Mouse (Mus musculus): Measurements from ENCODE around the gene Bbs9.

Bbs9 gene

GRCm38 (mm10) chr9:22468170-22468898 is 7.2 kb upstream of the Bbs9 start:
- peak; percentile 32 for DNase-seq (ENCODE audit: low spot score)

DNA sequence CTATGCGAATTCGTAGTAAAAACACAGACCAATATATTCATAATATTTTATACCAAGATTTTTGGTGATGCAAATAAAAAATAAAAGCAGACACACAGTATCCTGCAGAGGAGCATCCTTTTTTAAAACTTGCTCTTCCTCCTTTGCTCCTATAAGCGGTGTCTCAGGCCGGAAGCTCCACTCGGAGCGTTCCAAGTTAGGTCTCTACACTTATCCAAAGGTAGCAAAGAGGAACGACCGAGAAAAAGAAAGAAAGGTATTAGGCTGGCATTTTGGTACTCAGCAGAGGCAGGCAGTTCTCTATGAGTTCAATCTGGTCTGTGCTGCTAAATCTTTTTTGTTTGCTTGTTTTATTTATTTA is 6.6 kb upstream of the Bbs9 start:
- no peak for DNase-seq (ENCODE audit: low spot score)

GRCm38 (mm10) chr9:22469643-22470042 is 5.9 kb upstream of the Bbs9 start, which contains the start of gene Rp9:
Gene Rp9 (minus strand): TSS chr9:22469743.
- no peak for DNase-seq (ENCODE audit: low spot score)

- peak; percentile 14 for DNase-seq (ENCODE audit: low spot score)
Observed at GRCm38 (mm10) chr9:22476265-22476664, 750 bp downstream of the Bbs9 start.

DNA sequence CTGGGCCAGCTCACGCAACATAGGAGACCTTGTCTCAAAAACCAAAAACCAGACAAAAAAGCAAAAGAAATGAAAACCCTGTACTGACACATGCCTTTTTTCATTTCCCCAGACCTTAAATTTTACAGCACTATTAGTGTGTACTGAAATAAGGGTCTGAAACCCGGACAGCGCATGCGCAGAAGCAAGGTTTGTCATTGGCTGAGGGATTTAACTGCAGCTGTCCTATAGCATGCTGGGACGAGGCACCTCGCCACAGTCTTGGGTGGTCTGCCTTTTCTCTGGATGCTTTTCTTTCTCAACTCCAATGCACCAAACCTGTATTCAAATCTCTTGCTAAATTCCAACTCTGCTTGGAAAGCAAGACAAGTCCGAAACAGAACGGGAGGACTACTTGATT is 3.4 kb downstream of the Bbs9 start:
- no peak for DNase-seq (ENCODE audit: low spot score)

DNA sequence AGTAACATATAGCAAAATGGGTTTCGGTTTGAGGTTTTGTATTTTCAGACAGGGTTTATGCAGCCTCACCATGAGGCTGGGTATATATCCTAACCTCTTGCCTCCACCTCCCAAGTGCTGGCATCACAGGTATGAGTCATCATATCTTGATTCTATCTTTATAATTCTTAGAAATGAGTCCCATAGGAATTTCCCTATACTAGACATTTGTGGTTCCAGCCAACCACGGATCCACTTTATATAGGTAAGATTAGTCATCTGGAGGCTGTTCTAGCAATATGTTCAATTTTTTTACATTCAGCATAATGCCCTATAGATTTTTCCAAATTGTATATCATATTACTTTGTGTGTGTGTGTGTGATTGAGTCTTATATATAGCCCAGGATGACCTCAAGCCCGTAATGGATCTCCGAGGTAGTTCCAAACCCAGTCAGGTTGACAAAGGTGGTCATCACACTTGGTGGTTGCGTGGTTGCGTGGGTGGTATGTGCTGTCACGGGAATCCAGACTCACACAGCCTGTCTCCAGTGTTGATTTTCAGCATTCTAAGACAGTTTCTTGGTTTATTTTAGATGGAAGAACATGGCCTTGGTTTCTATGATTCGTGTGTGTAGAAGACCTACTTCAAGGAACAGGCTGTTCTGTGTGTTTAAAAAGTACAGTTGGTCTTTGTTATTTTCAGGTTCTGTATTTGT is 8.5 kb downstream of the Bbs9 start:
- DNase-seq (ENCODE audit: low spot score): no peak

GRCm38 (mm10) chr9:22484562-22485308 is 9.2 kb downstream of the Bbs9 start:
- DNase-seq (ENCODE audit: low spot score): no peak

- DNase-seq (ENCODE audit: low spot score): no peak
Observed at GRCm38 (mm10) chr9:22486211-22486610, 10.7 kb downstream of the Bbs9 start.

DNA sequence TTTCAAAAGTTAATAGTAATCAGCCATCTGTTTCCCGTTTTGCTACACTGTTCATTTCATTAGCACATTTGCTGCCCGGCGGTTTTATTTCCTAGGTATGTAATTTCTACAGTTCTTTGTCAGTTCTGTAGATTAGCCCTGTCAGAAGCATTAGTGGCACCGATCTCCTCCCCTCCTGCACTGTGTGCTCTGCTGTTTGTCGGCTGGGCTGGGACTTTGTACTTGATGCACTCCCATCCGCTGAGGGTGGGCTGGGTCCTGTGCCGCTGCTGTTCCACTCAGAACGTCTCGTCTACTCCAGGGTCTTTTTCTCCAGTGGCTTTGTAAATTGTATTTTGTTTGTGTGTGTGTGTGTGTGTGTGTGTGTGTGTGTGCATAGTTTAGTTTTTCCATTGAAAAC is 13.4 kb downstream of the Bbs9 start:
- no peak for DNase-seq (ENCODE audit: low spot score)

- no peak for DNase-seq (ENCODE audit: low spot score)
Observed at GRCm38 (mm10) chr9:22494203-22494807, 18.8 kb downstream of the Bbs9 start.

DNA sequence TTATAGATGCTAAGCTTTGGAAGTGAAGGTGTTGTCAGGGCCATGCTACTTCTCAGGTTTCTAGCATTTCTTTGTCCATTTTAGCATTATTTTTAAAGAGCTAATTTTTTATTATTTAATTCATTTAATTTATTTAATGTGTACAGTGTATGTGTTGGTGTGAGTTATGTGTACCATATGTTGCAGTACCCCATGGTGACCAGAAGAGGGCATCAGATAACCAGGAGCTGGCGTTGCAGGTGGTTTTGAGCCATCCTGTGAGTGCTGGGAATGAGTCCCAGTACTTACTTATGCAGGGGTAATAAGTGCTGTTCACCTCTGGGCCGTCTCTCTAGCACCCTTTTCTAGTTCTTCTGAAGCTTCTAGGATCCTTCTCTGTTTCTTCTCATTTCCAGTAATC is 19.6 kb downstream of the Bbs9 start:
- no peak for DNase-seq (ENCODE audit: low spot score)

- no peak for DNase-seq (ENCODE audit: low spot score)
Observed at GRCm38 (mm10) chr9:22497021-22497767, 21.7 kb downstream of the Bbs9 start.

DNA sequence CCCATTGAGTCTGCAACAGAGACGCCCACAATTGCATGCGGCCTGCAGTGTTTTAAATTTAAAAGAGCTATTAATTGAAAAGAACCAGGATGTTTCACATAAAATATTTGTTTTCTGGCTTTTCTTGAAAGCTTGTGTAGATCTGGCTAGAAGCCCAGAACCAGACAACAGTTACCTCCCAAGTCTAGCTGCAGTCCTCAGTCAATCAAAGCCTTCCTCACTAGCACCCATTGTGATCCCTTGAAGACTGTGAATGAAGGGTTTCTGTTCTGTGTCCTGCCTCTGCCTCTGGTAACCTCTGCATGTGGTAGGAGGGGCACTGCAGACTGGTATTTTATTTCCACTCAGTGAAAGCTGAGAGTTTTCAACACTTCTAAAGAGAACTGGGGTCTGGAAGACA is 27.5 kb downstream of the Bbs9 start:
- DNase-seq (ENCODE audit: low spot score): no peak

GRCm38 (mm10) chr9:22503581-22503980 is 28.1 kb downstream of the Bbs9 start:
- no peak for DNase-seq (ENCODE audit: low spot score)

- DNase-seq (ENCODE audit: low spot score): no peak
Observed at GRCm38 (mm10) chr9:22505574-22505973, 30.1 kb downstream of the Bbs9 start.

GRCm38 (mm10) chr9:22515076-22515475 is 39.6 kb downstream of the Bbs9 start:
- DNase-seq (ENCODE audit: low spot score): no peak

GRCm38 (mm10) chr9:22518394-22519041 is 43.0 kb downstream of the Bbs9 start:
- peak; percentile 65 for DNase-seq (ENCODE audit: low spot score)

DNA sequence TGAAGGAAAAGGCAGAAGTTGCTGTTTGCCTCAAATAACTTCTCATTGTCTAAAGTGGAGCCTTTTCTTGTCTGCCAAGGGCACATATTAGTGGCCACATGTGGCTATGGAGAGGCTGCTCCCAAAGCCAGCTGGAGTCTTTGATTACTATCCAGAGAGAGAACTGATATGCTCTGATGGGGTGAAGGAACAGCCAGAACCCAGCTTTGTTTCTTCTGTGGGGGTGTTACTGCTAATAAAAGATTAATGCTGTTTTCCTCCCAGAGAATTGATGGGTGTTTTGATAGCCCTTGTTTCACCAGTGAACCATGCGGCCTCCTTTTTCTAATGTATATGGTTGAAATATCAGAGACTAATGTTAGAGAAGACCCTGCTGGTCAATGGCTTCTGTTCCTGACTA is 47.9 kb downstream of the Bbs9 start:
- no peak for DNase-seq (ENCODE audit: low spot score)

- DNase-seq (ENCODE audit: low spot score): no peak
Observed at GRCm38 (mm10) chr9:22530734-22531489, 55.4 kb downstream of the Bbs9 start.

DNA sequence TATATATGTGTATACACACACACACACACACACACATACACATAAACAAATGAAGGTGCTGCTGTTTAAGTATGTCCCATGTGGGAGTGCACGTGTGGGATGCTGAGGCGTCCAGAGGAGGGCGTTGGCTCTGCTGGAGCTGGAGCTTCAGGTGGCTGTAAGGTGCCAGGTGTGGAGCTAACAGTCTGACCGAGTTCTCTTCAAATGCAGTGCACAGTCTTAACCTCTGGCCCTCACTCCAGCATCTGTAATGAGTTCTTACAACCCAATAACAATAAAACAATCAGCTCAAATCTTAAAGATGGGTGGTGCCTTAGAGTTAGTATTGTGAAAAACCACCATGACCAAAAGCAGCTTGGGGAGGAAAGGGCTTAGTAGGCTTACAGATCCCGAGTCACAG is 56.6 kb downstream of the Bbs9 start:
- no peak for DNase-seq (ENCODE audit: low spot score)
